Mouse (Mus musculus) stomach, embryonic 16.5 days (tissue): ENCODE data around the gene Prr5. TPM values are rescaled to one million over a fixed set of nuclear protein-coding genes. Genes with fewer than 3 reads are reported as not detected.

Experiments used
- ATAC-seq: fragments of 200-750 bp; cut with Nextera tagmentation; 2 replicates; pipeline ENCODE4 v1.8.0; 2017; ENCODE audit warnings: moderate number of reproducible peaks, moderate TSS enrichment; ENCODE audit not compliant: insufficient read depth, low FRiP score
- H3K27ac ChIP-seq: fragments of 300-500 bp; sonication (generic); 2 replicates; pipeline ENCODE4 v1.5.1; 2014; ENCODE audit warnings: low read length
- H3K27me3 ChIP-seq: fragments of 300-500 bp; sonication (generic); 2 replicates; pipeline ENCODE4 v1.6.1; 2014; ENCODE audit warnings: low read length, control low read depth, mixed read lengths; ENCODE audit not compliant: control insufficient read depth, insufficient read depth
- H3K36me3 ChIP-seq: fragments of 300-500 bp; sonication (generic); 2 replicates; pipeline ENCODE4 v1.6.1; 2014; ENCODE audit warnings: low read length; ENCODE audit not compliant: control insufficient read depth, insufficient read depth
- H3K4me1 ChIP-seq: fragments of 300-500 bp; sonication (generic); 2 replicates; pipeline ENCODE4 v1.6.1; 2014; ENCODE audit warnings: low read length, control low read depth, mixed read lengths; ENCODE audit not compliant: control insufficient read depth, insufficient read depth
- H3K4me2 ChIP-seq: fragments of 300-500 bp; sonication (generic); 2 replicates; pipeline ENCODE4 v1.6.1; 2014; ENCODE audit warnings: low read depth, low read length, mixed read lengths
- H3K4me3 ChIP-seq: fragments of 300-500 bp; sonication (generic); replicated peaks from 2 replicates; pipeline ENCODE4 v1.5.1; 2014; ENCODE audit warnings: mild to moderate bottlenecking, low read length
- H3K9ac ChIP-seq: fragments of 300-500 bp; sonication (generic); 2 replicates; pipeline ENCODE4 v1.6.1; 2014; ENCODE audit warnings: low read length
- H3K9me3 ChIP-seq: fragments of 300-500 bp; sonication (generic); replicated peaks from 2 replicates; pipeline ENCODE4 v1.6.1; 2016; ENCODE audit warnings: low read length, control low read depth; ENCODE audit not compliant: control insufficient read depth
- WGBS: fragments of 180-500 bp; shearing (Covaris S2); extraction: QIAGEN DNeasy Blood & Tissue Kit; methylation state at CpG from one replicate; pipeline ENCODE4 v1.1.7; 2014; 5-methylcytosine and 5-hydroxymethylcytosine counted together
- polyA plus RNA-seq: library from polyadenylated mRNA; unstranded; fragments of >200 nt; fragmentation: Nextera tagmentation; extraction: Ambion mirVana; gene quantifications from 2 replicates; pipeline ENCODE4 v1.2.1, GENCODE M21; 2015

The Prr5 gene
- polyA plus RNA-seq, 1 experiment from 2014 or later, result 29.8 TPM

- H3K4me1 ChIP-seq, result no peaks in the 10 kb centered on the region
- ATAC-seq, result no peak
- no peak overlapping the region for H3K9ac ChIP-seq
- 68% methylated on average over 4 of the region's 4 CpGs for WGBS
- no peak overlapping the region for H3K4me2 ChIP-seq
- no peak overlapping the region for H3K4me3 ChIP-seq
- no peaks in the 10 kb centered on the region for H3K27me3 ChIP-seq
- H3K9me3 ChIP-seq, result no peaks in the 10 kb centered on the region
- H3K27ac ChIP-seq, result no peak overlapping the region
- no peaks in the 10 kb centered on the region for H3K36me3 ChIP-seq
These were observed 2.8 kb downstream of the Prr5 start for GRCm38 (mm10) chr15:84672308-84672615.

GRCm38 (mm10) chr15:84672616-84673015 is 3.2 kb downstream of the Prr5 start:
- no peak overlapping the region for H3K4me2 ChIP-seq
- ATAC-seq, result no peak
- no peak overlapping the region for H3K4me3 ChIP-seq
- WGBS, result 69% methylated on average over 3 of the region's 3 CpGs
- H3K27me3 ChIP-seq, result no peaks in the 10 kb centered on the region
- no peak overlapping the region for H3K27ac ChIP-seq
- no peaks in the 10 kb centered on the region for H3K9me3 ChIP-seq
- no peak overlapping the region for H3K9ac ChIP-seq
- no peaks in the 10 kb centered on the region; the same call in 1 of the 2 replicates for H3K4me1 ChIP-seq
- no peaks in the 10 kb centered on the region for H3K36me3 ChIP-seq

GRCm38 (mm10) chr15:84674329-84675067 is 5.1 kb downstream of the Prr5 start:
- H3K4me2 ChIP-seq, result peak overlapping the region; percentile 23
- H3K4me3 ChIP-seq, result no peak overlapping the region
- no peak overlapping the region for H3K9ac ChIP-seq
- H3K9me3 ChIP-seq, result no peaks in the 10 kb centered on the region
- no peaks in the 10 kb centered on the region; the same call in 1 of the 2 replicates for H3K4me1 ChIP-seq
- 70% methylated on average over 11 of the region's 11 CpGs for WGBS
- H3K27ac ChIP-seq, result peak overlapping the region; percentile 90
- no peaks in the 10 kb centered on the region for H3K27me3 ChIP-seq
- no peak for ATAC-seq
- H3K36me3 ChIP-seq, result no peaks in the 10 kb centered on the region

- no peak overlapping the region for H3K4me3 ChIP-seq
- H3K9me3 ChIP-seq, result no peaks in the 10 kb centered on the region
- peak; percentile 85 for ATAC-seq
- H3K27me3 ChIP-seq, result no peaks in the 10 kb centered on the region
- H3K9ac ChIP-seq, result peak overlapping the region; percentile 5; the same call in 1 of the 2 replicates
- peaks cover 2% of the 10 kb centered on the region for H3K4me1 ChIP-seq
- H3K4me2 ChIP-seq, result peak overlapping the region; percentile 10; the same call in 1 of the 2 replicates
- no peaks in the 10 kb centered on the region for H3K36me3 ChIP-seq
- peak overlapping the region; percentile 90 for H3K27ac ChIP-seq
- 47% methylated on average over 8 of the region's 8 CpGs for WGBS
These were observed 5.9 kb downstream of the Prr5 start for GRCm38 (mm10) chr15:84675317-84675716.

- H3K4me1 ChIP-seq, result peaks cover 17% of the 10 kb centered on the region
- WGBS, result 56% methylated on average over 11 of the region's 11 CpGs
- H3K9me3 ChIP-seq, result no peaks in the 10 kb centered on the region
- no peak overlapping the region for H3K4me3 ChIP-seq
- no peak overlapping the region for H3K4me2 ChIP-seq
- H3K27me3 ChIP-seq, result no peaks in the 10 kb centered on the region
- no peak for ATAC-seq
- no peak overlapping the region for H3K27ac ChIP-seq
- no peaks in the 10 kb centered on the region for H3K36me3 ChIP-seq
- no peak overlapping the region for H3K9ac ChIP-seq
These were observed 8.5 kb downstream of the Prr5 start for GRCm38 (mm10) chr15:84677943-84678342.

GRCm38 (mm10) chr15:84679090-84679489 is 9.7 kb downstream of the Prr5 start:
- ATAC-seq, result no peak
- no peak overlapping the region for H3K4me3 ChIP-seq
- no peak overlapping the region for H3K4me2 ChIP-seq
- peaks cover 20% of the 10 kb centered on the region for H3K4me1 ChIP-seq
- no peak overlapping the region for H3K9ac ChIP-seq
- H3K9me3 ChIP-seq, result no peaks in the 10 kb centered on the region
- WGBS, result 93% methylated on average over 4 of the region's 4 CpGs
- H3K36me3 ChIP-seq, result no peaks in the 10 kb centered on the region
- H3K27me3 ChIP-seq, result no peaks in the 10 kb centered on the region
- no peak overlapping the region for H3K27ac ChIP-seq

GRCm38 (mm10) chr15:84679794-84680193 is 10.4 kb downstream of the Prr5 start:
- no peak overlapping the region for H3K9ac ChIP-seq
- H3K27me3 ChIP-seq, result no peaks in the 10 kb centered on the region
- H3K4me1 ChIP-seq, result peaks cover 20% of the 10 kb centered on the region
- no peak overlapping the region for H3K4me3 ChIP-seq
- no peak overlapping the region for H3K4me2 ChIP-seq
- H3K36me3 ChIP-seq, result no peaks in the 10 kb centered on the region
- 74% methylated on average over 3 of the region's 3 CpGs for WGBS
- H3K9me3 ChIP-seq, result no peaks in the 10 kb centered on the region
- no peak for ATAC-seq
- H3K27ac ChIP-seq, result 0 out of 2 replicates have a peak overlapping the region, but pooled peaks have one; percentile 88

- Histone ChIP-seq H3K4me1 (peaks cover 27% of the 10 kb centered on the region), H3K27ac (peak overlapping the region; percentile 88), H3K9me3 (no peaks in the 10 kb centered on the region), H3K9ac (peak overlapping the region; percentile 91), H3K4me3 (peak overlapping the region; percentile 84), H3K4me2 (peak overlapping the region; percentile 78), H3K27me3 (no peaks in the 10 kb centered on the region), H3K36me3 (no peaks in the 10 kb centered on the region)
- WGBS, result under 1% methylated on average over 66 of the region's 77 CpGs
- ATAC-seq, result peak; percentile 79
These were observed 11.4 kb downstream of the Prr5 start for GRCm38 (mm10) chr15:84680545-84681454.
